Mouse (Mus musculus) limb, embryonic 14.5 days (tissue): ENCODE results near the gene Gm20388. TPM values are rescaled to one million over a fixed set of nuclear protein-coding genes. Genes with fewer than 3 reads are reported as not detected.

ENCODE experiments used
- ATAC-seq: fragments of 200-750 bp; cut with Nextera tagmentation; 2 replicates; pipeline ENCODE4 v1.8.0; 2017; ENCODE audit warnings: low read depth, moderate number of reproducible peaks, moderate TSS enrichment; ENCODE audit not compliant: low FRiP score
- DNase-seq: peaks from one replicate; pipeline ENCODE4 v3.0.0-alpha.2; 2015; ENCODE audit warnings: low spot score
- H3K27ac ChIP-seq: fragments of 300-500 bp; sonication (generic); replicated peaks from 2 replicates; pipeline ENCODE4 v1.5.1; 2014; ENCODE audit warnings: low read depth, mild to moderate bottlenecking, low read length, moderate library complexity, mixed read lengths
- H3K27me3 ChIP-seq: fragments of 300-500 bp; sonication (generic); 2 replicates; pipeline ENCODE4 v1.6.1; 2014; ENCODE audit warnings: low read length, mixed read lengths; ENCODE audit not compliant: control insufficient read depth, insufficient read depth
- H3K36me3 ChIP-seq: fragments of 300-500 bp; sonication (generic); 2 replicates; pipeline ENCODE4 v1.6.1; 2014; ENCODE audit warnings: mild to moderate bottlenecking, low read length, moderate library complexity, mixed read lengths; ENCODE audit not compliant: control insufficient read depth, insufficient read depth
- H3K4me1 ChIP-seq: fragments of 300-500 bp; sonication (generic); 2 replicates; pipeline ENCODE4 v1.6.1; 2014; ENCODE audit warnings: antibody characterized with exemption, low read length, mixed read lengths; ENCODE audit not compliant: control insufficient read depth, insufficient read depth
- H3K4me2 ChIP-seq: fragments of 300-500 bp; sonication (generic); replicated peaks from 2 replicates; pipeline ENCODE4 v1.6.1; 2014; ENCODE audit warnings: low read depth, mild to moderate bottlenecking, low read length, moderate library complexity; ENCODE audit not compliant: severe bottlenecking
- H3K4me3 ChIP-seq: fragments of 300-500 bp; sonication (generic); replicated peaks from 2 replicates; pipeline ENCODE4 v1.5.1; 2014; ENCODE audit warnings: low read length
- H3K9ac ChIP-seq: fragments of 300-500 bp; sonication (generic); 2 replicates; pipeline ENCODE4 v1.6.1; 2014; ENCODE audit warnings: mild to moderate bottlenecking, low read depth, low read length, moderate library complexity; ENCODE audit not compliant: severe bottlenecking
- H3K9me3 ChIP-seq: fragments of 300-500 bp; sonication (generic); 2 replicates; pipeline ENCODE4 v1.6.1; 2016; ENCODE audit warnings: low read length; ENCODE audit not compliant: control insufficient read depth
- POLR2A ChIP-seq: fragments of 200-500 bp; IDR thresholded peaks from 2 replicates; pipeline ENCODE4 v1.8.0; 2012; ENCODE audit warnings: inconsistent platforms, mild to moderate bottlenecking, moderate library complexity, borderline replicate concordance; ENCODE audit not compliant: insufficient read depth, insufficient read length; ENCODE audit errors: extremely low read depth
- WGBS: fragments of 180-500 bp; shearing (Covaris S2); extraction: QIAGEN DNeasy Blood & Tissue Kit; methylation state at CpG from one replicate; pipeline ENCODE4 v1.1.7; 2014; 5-methylcytosine and 5-hydroxymethylcytosine counted together
- polyA plus RNA-seq, 2 experiments: library from polyadenylated mRNA; depleted of rRNA in 1 of 2; stranded (reverse) in 1 of 2; unstranded in 1 of 2; fragments of >200 nt; fragmentation: Nextera tagmentation in 1 of 2; extraction: Ambion mirVana in 1 of 2; gene quantifications; 2 replicates each; pipeline versions ENCODE4 v1.2.1 to v1.2.3; 2012 to 2014

Gene Gm20388
- polyA plus RNA-seq, 2 experiments = 1.9 to 49.9 TPM

DNA sequence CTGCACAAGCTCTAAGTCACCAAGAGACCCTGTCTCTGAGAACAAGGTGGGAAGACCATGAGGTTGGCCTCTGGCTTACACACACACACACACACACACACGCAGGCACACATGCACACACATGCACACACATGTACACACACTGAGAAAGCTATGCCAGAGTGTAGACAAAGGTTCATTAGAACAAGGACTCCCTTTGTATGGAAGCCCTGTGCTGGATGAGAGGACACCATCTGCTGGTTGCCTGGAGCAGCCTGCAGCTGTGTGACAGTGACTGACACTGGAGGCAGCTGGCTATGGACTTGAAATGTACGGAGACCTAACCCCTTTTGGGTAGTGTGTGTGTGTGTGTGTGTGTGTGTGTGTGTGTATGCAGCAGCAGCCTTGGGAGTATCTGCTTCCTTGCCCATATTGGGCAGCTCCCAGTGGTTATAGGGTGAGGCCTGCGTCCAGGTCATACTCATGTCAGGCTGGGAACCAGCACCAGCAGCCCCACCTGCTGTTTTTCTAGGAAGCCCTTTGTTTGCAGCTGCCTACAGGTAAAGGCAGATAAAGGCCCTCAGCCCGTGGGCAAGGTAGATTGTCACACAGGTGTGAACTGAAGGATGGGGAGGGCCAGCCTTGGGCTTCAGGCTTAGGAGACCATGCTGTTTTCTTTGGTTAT is 4376.0 kb downstream of the Gm20388 start:
- peaks cover 38% of the 10 kb centered on the region for H3K4me1 ChIP-seq
- H3K9ac ChIP-seq = no peak overlapping the region
- 62% methylated on average over 4 of the region's 4 CpGs for WGBS
- no peak overlapping the region for H3K4me3 ChIP-seq
- H3K27me3 ChIP-seq = no peaks in the 10 kb centered on the region
- TF ChIP-seq POLR2A = no peak
- no peaks in the 10 kb centered on the region for H3K36me3 ChIP-seq
- DNase-seq (peak; percentile 52), ATAC-seq (peak; percentile 58)
- no peak overlapping the region for H3K27ac ChIP-seq
- H3K4me2 ChIP-seq = no peak overlapping the region
- H3K9me3 ChIP-seq = no peaks in the 10 kb centered on the region

DNA sequence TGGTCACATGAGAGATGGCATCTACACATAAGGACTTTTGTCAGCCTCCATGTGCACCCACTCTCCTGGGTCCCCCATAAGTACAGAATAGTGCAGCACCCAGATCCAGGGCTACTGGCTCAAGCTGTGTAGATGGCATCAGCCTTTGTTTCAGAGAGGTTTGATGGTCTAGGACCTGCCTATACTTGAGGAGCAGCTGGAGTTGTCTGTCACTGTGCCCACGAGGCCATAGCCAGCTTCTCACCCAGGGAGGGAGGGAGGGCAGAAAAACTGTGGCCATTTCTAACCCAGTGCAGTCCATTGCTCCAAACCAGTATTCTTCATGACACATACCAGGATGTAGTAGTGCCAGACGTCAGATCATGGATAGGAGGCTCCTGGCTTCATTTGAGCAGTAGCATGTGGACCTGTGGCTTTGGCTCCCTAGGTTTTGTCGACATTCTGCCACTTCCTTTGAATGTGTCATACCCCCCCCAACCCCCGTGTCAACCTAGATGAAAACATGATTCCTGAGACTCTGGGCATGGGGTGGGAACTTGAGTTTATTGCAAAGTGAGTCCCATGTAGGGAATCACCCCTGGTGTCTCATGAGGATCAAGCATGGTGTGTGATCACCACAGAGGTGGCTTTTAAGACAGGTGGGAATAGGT is 4377.7 kb downstream of the Gm20388 start:
- H3K36me3 ChIP-seq = no peaks in the 10 kb centered on the region
- WGBS = 68% methylated on average over 4 of the region's 4 CpGs
- H3K4me1 ChIP-seq = peaks cover 32% of the 10 kb centered on the region
- TF ChIP-seq POLR2A = no peak
- DNase-seq = no peak
- no peak overlapping the region for H3K4me2 ChIP-seq
- no peak for ATAC-seq
- no peak overlapping the region for H3K4me3 ChIP-seq
- H3K9me3 ChIP-seq = no peaks in the 10 kb centered on the region
- H3K27me3 ChIP-seq = no peaks in the 10 kb centered on the region
- H3K9ac ChIP-seq = no peak overlapping the region
- H3K27ac ChIP-seq = no peak overlapping the region

- H3K27ac ChIP-seq = no peak overlapping the region
- 82% methylated on average over 5 of the region's 5 CpGs for WGBS
Measured at GRCm38 (mm10) chr8:124289481-124290050, 4378.9 kb downstream of the Gm20388 start.

DNA sequence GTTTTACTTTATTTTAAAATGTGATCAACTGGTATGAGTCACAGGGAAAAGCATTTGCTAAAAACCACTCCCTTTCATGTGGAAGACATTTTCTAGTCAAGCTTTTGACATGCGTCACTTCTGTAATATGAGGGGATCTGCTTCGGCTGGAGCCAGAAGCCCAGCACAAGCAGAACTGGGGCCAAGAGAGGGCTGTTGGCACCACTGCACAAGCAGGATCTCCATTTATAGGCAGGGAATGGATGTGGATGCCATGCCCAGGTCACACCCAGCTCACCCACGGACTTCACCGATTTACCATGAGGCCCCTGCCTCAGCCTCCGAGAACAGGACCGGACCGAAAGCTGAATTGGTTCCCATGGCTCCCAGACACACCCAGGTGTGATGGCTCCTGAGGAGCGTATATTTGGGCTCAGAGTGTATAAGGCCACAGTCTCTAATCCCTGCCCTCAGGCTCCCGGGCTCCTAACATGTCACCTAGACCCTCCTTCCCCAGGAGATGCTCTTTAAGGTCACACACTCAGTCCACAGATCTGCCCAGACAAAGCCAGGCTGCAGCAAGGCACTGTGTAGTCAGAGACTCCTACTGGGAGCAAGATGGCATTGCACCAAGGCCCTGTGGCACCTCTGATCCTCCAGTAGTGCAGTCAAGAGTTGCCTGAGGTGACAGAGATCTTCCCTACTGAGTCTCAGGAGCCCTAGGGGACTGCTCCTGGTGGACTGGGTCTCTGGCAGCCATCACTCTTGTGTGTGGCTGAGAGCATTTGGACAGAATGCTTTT is 4380.5 kb downstream of the Gm20388 start:
- H3K9ac ChIP-seq = no peak overlapping the region
- 0 out of 2 replicates have a peak, but pooled peaks cover 4% of the 10 kb centered on the region for H3K36me3 ChIP-seq
- TF ChIP-seq POLR2A = no peak
- no peaks in the 10 kb centered on the region for H3K27me3 ChIP-seq
- H3K4me1 ChIP-seq = peaks cover 19% of the 10 kb centered on the region
- no peak overlapping the region for H3K4me3 ChIP-seq
- 82% methylated on average over 9 of the region's 9 CpGs for WGBS
- H3K9me3 ChIP-seq = no peaks in the 10 kb centered on the region
- ATAC-seq = no peak
- H3K27ac ChIP-seq = no peak overlapping the region
- no peak for DNase-seq
- no peak overlapping the region for H3K4me2 ChIP-seq

More at GRCm38 (mm10) chr8:124289481-124290050, 4378.9 kb downstream of the Gm20388 start:
- no peaks in the 10 kb centered on the region for H3K36me3 ChIP-seq
- peaks cover 32% of the 10 kb centered on the region for H3K4me1 ChIP-seq
- no peak for TF ChIP-seq POLR2A
- no peak overlapping the region for H3K4me3 ChIP-seq
- no peak overlapping the region for H3K9ac ChIP-seq
- H3K4me2 ChIP-seq = no peak overlapping the region
- no peaks in the 10 kb centered on the region for H3K27me3 ChIP-seq
- DNase-seq = no peak
- H3K9me3 ChIP-seq = no peaks in the 10 kb centered on the region
- no peak for ATAC-seq

GRCm38 (mm10) chr8:124291693-124292092 is 4381.1 kb downstream of the Gm20388 start:
- no peak overlapping the region for H3K27ac ChIP-seq
- H3K9ac ChIP-seq = no peak overlapping the region
- no peak for DNase-seq
- H3K4me2 ChIP-seq = no peak overlapping the region
- no peaks in the 10 kb centered on the region for H3K27me3 ChIP-seq
- no peak for TF ChIP-seq POLR2A
- H3K36me3 ChIP-seq = peaks cover 8% of the 10 kb centered on the region; the same call in 1 of the 2 replicates
- no peak for ATAC-seq
- no peak overlapping the region for H3K4me3 ChIP-seq
- H3K4me1 ChIP-seq = peaks cover 16% of the 10 kb centered on the region
- 91% methylated on average over 5 of the region's 5 CpGs for WGBS
- H3K9me3 ChIP-seq = no peaks in the 10 kb centered on the region
